Mouse (Mus musculus) gonadal fat pad, adult 2 months (tissue): ENCODE data around the gene Ppm1g. TPM values are rescaled to one million over a fixed set of nuclear protein-coding genes. Genes with fewer than 3 reads are reported as not detected.
A peak's percentile ranks its signal among the peaks of the same experiment; 100 is the strongest.
"Not testable (repeated sequence)": the region's sequence is repeated elsewhere in the genome, so short reads cannot be mapped to it uniquely, and the experiment has no call there.

Experiments
- DNase-seq: peaks from one replicate; pipeline ENCODE4 v3.0.0-alpha.2; 2012; ENCODE audit warnings: low read depth
- polyA plus RNA-seq: library from polyadenylated mRNA; depleted of rRNA; stranded (reverse); fragments of >200 nt; gene quantifications from 2 replicates; pipeline ENCODE4 v1.2.3, GENCODE M21; 2012

The Ppm1g gene
- polyA plus RNA-seq, 1 experiment: 46.5 TPM

GRCm38 (mm10) chr5:31219474-31219873, 1.0 kb downstream of the Ppm1g start:
- no peak for DNase-seq

- DNase-seq: no peak
Measured at GRCm38 (mm10) chr5:31219070-31219469, 1.4 kb downstream of the Ppm1g start.

- DNase-seq: no peak
Measured at GRCm38 (mm10) chr5:31218294-31218693, 2.2 kb downstream of the Ppm1g start.

GRCm38 (mm10) chr5:31216554-31216953, 3.9 kb downstream of the Ppm1g start:
- DNase-seq: not testable (repeated sequence)

- no peak for DNase-seq
Measured at GRCm38 (mm10) chr5:31204421-31204820, 16.1 kb downstream of the Ppm1g start.

GRCm38 (mm10) chr5:31203866-31204265, 16.6 kb downstream of the Ppm1g start:
- no peak for DNase-seq

- DNase-seq: no peak
Measured at GRCm38 (mm10) chr5:31202933-31203332, 17.6 kb downstream of the Ppm1g start.

GRCm38 (mm10) chr5:31201742-31202590, 18.5 kb downstream of the Ppm1g start, which contains the start of gene Zfp513:
Gene Zfp513, minus strand, starts transcription at chr5:31202303.
- DNase-seq: peak; percentile 86

GRCm38 (mm10) chr5:31201042-31201741, 19.3 kb downstream of the Ppm1g start:
- DNase-seq: no peak

GRCm38 (mm10) chr5:31200327-31200768, 20.1 kb downstream of the Ppm1g start:
- no peak for DNase-seq

GRCm38 (mm10) chr5:31199893-31200292, 20.6 kb downstream of the Ppm1g start:
- DNase-seq: no peak

GRCm38 (mm10) chr5:31199321-31199892, 21.1 kb downstream of the Ppm1g start:
- DNase-seq: no peak

GRCm38 (mm10) chr5:31198616-31199320, 21.7 kb downstream of the Ppm1g start:
- no peak for DNase-seq

GRCm38 (mm10) chr5:31198170-31198569, 22.3 kb downstream of the Ppm1g start:
- DNase-seq: no peak

GRCm38 (mm10) chr5:31197072-31197471, 23.4 kb downstream of the Ppm1g start:
- DNase-seq: no peak

- DNase-seq: no peak
Measured at GRCm38 (mm10) chr5:31196207-31196606, 24.3 kb downstream of the Ppm1g start.

- no peak for DNase-seq
Measured at GRCm38 (mm10) chr5:31195671-31196070, 24.8 kb downstream of the Ppm1g start.

- no peak for DNase-seq
Measured at GRCm38 (mm10) chr5:31194486-31195485, 25.7 kb downstream of the Ppm1g start.

- no peak for DNase-seq
Measured at GRCm38 (mm10) chr5:31193631-31194281, 26.7 kb downstream of the Ppm1g start.
